Mouse (Mus musculus) heart, adult 8-10 months (tissue): ENCODE data around the gene Tspan5. TPM values are rescaled to one million over a fixed set of nuclear protein-coding genes. Genes with fewer than 3 reads are reported as not detected.

ENCODE experiments used
- DNase-seq: peaks from one replicate; pipeline ENCODE4 v3.0.0; 2022; ENCODE audit warnings: low spot score
- total RNA-seq, 4 experiments: library from RNA; stranded (reverse); gene quantifications; 2 replicates each; pipeline ENCODE4 v1.2.4; 2022

The Tspan5 gene
- total RNA-seq, 4 experiments from 2014 or later: 4.2 to 6.7 (median 5.1) TPM

DNA sequence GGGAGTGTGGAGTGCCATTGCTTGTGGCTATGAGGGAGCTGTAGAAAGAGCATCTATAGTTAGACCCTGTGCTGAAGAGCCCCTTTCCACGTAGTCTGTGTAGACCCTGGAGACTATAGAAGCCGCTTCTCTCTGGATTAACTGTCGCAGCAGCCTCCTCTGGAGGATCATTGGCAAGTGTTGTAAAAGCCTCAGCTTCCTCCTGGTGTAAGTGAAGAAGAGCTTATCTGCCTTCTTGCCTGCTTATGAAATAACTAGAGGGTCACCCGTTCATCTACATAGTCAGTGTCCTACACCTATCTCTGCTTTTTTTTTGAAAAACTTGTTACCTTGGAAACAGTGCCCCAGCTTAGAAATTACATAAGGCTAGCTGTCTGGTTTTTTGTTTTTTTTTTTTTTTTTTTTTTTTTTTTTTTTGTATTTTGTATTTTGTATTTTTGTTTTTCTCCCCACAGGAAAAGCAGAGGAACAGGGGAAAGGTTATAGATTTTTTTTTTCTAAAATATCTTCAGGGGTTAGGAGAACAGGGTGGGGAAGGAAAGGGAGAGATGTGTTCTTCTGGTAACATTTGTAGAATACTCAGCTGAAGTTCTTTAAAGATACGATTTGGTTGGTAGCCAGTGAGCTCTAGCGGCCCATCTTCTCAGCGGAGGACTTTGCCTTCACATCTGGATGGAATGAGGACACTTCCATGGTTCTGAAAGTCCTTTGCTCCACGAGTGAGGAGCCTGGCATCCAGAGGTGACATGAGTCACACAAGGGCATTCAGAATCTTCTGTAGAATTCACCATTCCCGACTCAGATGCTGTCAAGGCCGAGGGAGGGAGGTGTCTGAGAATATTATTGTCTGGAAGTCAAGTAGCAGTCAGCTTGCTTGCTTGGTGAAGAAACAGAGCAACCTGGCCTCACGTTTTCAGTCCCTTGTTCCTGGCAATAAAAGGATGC, 62.4 kb downstream of the Tspan5 start:
- no peak for DNase-seq

DNA sequence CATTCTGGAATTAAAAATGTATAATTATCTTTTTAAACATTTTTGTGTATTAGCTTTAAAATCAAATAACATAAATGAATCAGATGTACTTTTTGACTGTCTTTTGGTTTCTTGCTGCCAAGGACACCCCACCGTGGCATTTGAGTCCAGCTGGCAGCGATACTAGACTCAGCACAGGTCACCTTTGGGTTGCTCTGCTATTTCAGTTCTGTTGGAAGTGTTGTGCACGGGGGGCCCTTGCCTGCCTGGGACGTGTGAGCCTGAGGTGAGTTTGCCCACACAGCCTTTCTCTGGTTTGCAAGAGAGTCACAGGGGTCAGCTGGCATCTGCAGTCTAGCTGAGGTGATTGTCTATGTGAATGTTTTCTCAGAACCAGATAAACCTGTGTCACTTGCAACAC, 65.8 kb downstream of the Tspan5 start:
- no peak for DNase-seq

DNA sequence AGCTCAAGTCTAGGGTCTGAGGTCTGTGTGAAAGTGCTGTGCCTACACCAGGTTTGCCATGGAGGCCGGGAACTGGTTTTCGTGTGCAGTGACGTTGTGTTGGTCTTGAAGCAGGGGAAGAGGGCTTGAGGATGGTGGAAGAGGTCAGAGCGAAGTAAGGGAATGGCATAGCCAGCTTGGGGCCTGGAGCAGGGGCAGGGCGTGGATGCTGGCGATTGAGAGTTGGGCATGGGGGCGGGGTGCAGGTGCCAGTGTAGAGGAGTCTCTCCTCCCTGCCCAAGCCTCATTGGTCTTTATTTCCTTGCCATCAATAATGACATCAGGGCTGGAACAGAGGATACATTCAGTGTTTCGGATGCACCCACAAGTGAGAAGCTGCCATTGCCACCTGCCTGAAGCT, 67.5 kb downstream of the Tspan5 start:
- no peak for DNase-seq

DNA sequence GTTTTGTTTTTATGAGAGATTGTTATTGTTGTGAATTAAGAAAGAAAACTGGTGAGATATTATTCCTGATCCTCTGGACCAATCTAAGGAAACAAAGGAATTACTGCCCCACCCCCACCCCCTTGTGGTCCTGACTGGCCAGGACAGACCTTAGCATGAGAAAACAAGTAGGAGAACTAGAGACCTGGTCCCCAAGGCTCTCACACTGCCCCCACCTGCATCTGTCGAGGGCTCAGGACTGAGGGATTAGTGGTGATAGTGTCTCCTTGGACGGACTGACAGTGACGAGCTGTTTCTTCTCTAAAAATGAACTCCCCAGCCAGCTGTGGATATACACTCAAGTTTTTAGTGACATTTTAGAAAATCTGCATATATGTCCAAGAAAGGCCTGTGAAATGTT, 70.6 kb downstream of the Tspan5 start:
- no peak for DNase-seq

DNA sequence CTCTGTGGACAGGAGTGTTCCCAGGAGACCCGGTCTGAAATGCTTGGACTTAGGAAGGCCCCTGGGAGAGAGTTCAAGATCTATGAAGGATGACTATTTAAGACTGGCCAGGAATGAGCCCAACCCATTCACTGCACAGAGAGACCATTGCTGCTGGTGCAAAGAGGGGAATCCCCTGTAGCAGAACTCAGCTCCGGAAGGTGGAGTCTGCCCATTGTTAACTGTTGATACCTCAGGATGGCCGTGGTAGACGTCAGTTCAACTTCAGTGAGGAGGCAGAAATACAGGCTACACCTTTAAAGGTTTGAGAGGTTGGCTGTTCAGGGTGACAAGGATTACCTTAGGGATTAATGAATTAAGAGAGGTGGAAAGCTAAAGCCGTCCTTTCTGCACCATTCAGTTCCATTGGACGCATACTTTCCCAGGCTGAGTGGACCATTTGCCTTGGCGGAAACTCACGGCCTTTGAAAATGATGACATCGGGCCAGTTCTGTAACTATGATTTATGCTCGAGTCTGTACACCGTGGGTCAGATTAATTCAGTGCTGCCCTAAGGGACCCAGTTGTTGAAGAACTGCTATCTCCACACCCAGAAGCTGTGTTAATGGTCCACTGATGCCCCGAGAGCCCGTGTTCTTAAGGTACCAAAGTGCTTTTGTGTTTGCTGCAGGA, 71.3 kb downstream of the Tspan5 start:
- no peak for DNase-seq

DNA sequence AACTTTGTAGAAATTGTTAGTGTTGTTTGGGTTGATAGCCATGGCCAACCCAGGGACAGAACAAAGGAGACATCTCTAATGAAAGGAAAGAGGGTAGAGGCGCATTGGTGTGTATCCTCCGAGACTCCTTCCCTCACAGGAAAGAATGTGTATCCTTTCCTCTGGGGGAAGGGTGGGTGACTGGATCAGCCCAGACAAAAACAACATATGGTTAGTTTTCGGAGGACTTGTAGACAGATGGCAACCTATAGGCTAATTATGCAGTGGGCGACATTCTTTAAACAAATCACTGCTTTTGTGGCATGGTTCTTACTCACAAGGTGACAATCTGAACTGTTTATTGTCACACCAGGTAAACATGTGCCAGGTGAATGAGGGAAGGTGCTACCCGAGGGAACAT, 72.5 kb downstream of the Tspan5 start:
- no peak for DNase-seq

DNA sequence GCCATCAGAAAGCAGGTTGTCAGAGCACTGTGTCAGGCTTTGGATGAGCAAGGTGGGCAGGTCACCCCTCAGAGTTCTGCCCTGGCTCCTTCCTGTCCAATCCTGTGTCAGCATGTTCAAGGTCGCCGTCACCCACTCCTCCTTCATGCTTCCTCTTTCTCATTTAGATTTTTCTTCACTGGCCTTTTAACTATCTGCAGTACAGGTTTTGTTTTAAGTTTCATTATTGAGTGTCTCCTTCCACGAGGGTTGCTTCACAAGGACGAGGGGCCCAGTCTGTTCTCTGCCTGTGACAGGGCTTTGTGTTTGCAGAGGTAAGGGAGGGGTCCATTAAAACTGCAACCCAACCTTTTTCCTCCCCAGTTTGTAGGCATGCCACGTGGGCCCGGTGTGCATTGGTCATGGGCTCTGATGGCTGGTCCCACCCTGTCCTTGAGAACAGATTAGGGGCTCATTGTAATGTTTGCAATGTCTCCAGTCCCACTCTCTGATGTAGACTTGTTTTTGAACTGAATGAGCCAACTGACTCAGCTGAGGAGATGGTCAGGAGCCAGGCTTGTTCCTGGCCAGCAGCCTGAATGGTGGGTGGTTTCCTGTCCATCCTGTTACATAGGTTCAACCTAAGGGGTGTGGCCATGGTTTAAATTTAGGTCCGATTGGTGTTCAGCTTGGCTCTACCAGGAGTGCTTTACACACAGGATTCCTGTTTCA, 73.3 kb downstream of the Tspan5 start:
- DNase-seq: peak; percentile 62

DNA sequence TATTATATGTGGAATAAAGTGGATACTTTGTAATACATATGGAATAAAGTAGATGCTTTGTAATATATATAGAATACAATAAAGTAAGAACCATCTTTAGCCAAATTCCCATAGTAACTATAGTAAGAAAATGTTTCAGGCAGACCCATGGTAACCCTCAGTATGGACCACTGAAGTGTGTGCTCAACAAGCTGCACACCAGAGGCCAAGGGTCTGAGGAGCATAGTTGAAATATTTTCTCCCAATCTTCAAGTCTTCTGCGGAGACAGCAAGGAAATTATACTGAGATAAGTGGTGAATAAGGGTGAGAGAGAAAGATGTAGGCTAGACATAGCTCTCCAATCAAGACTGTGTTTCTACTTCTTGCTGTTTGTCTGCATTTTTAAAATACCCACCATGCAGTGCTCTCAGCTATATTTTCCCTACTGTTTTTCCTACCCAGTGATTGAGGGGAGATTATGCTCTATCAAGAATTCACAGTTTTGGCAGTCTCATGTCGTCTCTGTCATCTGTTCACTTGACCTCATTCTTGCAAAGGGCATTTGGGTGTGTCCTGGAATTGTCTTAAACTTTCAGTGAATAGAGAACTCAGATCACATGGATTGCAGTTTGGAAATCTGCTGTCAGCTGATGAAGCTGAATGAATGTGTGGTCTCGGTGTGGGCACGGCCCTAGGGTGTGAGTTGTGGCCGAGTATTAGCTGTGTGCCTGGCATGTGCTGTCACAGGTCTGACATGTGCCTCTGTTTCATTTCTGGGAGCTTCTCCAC, 75.1 kb downstream of the Tspan5 start:
- DNase-seq: no peak

DNA sequence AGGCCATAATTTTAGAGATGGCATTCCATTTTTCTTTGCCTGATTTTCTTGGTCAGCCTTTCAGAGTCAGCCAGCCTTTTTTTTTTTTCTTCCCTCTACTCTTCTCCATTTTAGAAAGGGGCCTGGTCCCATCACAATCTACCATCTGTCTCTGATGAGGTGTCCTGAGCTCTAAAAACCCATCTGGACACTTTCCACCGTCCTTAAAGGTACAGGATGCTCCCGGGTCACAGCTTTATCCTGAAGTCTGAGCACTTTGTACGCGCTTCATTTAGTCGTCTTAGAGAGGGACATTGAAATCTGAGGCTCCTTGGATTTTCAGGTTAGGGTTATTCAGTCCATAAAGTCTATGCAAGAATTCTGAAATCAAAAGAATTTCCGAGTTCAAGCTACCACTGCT, 77.9 kb downstream of the Tspan5 start:
- DNase-seq: no peak

DNA sequence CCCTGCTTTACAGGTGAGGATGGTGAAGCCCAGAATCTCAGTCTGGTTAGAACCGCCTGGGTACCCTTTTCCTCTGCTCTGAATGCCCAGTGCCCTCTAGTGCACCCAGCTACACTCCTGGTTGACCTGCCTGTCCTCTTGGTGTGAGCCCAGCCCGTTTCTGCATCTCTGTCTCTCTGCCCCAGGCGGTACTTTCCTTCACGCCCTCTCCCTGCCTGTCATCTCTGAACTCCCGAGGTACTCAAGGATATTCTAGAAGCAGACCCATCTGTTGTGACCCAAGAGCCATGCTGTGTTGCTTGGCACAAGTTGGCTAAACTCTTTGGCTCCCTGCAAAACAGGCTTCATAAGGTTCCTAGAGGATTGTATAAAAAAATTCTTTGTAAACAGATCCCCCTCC, 78.3 kb downstream of the Tspan5 start:
- DNase-seq: no peak

DNA sequence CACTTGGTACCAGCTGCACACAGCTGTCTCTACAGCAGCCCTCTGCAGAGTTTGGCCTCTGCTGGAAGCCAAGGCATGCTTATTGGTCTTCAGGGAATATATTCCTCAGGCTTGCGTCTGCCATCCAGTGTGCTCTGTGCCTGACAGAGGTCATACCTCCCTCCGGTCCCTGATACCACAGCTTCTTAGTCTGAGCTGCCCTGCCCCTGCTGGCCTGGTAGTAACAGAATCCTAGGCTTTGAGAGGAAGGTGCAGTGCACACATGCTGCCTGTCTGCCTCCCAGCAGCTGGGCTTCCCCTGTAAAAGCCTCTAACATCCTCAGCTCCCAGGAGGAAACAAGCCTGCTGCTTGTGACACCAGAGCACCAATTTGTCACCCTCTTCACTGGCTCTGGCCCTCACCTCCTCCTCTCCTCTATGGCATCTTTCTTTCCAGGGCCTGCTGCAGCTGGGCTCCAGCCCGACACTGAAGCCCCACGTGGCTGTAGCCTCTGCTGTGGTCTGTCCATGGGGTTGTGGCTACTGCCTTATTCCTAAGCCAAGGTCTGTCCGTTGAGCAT, 80.0 kb downstream of the Tspan5 start:
- DNase-seq: no peak

DNA sequence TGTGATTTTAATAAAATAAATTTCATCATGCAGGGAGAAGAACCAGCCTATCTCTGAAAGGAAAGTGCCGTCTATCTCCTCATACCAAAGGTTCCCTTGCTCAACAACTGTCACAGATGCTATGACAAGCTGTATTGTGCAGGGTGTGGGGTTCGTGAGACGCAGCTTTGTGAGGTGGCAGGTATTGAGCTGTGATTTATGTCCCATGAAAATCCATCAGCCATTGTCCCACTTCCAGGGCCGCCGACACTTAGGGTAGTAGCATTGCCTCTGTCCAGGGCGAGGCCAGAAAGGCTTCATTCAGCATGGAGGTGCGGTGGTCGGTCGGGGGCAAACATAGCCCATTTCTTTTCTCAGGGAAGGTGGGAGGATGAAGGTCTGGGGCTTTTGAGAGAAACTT, 81.9 kb downstream of the Tspan5 start:
- DNase-seq: no peak

DNA sequence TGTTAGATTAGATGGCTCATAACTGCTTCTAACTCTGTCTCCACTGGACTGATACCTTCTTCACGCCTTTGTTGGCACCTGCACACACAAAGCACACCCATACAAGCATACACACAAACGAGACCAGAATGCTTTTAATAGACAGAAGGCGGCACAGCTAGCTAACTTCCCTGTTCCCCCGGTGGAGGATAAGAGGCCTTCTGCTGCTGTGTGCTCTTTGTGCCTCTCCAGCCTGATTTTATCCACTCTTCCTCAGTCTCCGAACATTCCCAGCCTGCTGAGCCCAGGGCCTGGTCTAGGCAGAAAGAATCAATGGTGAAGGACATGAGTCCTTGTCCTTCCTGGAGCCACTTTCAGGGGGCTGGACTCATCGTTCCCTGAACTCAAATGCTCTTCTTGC, 83.3 kb downstream of the Tspan5 start:
- DNase-seq: no peak

DNA sequence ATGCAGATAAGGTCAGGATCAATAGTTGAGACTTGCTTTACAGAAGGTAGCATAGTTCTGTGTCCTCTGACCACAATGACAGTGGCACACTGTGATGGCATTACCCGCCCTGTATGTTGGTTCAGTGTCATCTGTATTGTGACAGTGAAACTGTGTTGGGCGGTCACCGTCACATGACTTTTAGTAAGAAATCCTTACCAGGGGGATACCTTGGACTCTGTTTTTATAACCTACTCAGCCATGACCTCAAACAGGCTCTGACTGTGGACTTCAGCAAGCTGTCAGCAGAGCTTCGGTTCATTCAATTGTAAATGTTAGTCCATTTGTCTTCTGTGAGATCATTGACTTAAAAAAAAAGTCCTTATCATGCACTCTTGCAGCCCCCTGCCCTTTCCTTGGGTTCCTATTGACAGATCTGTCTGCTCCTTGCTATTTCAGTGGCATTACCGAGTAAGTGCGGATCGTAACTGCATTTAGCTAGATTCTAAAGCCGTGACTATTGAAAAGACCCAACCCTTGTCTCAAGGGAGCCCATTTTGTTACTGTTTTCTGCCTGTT, 84.3 kb downstream of the Tspan5 start:
- no peak for DNase-seq

DNA sequence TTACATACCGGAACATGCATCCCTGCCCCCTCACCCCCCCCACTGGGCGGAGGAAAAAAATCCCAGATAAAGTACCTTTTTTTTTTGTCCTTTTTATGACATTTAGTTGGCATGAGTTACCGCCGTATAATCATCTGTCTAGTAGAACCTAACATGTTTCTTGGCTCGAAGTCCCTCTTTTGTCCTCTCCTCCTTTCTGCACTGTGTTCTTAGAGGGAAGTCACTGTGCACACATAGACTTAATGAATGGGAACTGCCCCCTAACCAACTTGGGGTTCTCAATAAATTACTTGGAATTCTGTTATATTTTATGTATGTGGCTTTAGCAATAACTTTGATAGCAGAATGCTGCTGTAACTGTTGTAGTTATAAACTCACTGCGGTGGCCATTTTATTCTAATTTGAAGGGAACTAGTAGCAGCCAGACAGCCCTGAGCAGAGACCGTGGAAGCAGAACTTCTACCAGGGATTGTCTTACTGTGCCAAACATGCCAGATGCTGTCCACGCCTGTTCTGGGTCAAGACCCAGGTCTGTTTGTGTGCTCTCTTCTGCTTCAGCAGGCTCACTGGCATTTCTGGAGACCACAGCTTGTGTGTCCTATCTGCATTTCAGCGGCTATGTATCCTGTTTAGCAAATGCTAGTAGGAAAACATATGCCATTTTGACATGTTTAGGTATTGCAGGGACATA, 91.0 kb downstream of the Tspan5 start:
- DNase-seq: no peak

DNA sequence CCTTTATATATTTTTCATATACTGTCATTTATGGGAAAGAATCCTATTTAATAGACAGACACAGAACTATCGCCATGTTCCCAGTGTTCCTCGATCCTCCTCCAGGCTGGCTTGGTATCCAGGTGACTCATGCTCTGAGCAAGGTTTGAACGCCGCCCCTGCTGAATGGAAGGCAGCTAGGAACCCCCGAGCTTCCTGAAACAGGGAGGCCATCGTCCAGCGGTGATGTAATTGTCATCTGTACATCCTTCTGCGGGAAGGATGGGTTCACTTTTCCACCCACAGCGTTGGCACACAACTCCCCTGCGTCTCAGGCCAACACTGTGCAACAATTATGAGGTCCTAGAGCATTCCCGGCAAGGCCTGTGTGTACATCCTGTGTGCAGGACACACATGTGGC, 92.2 kb downstream of the Tspan5 start:
- DNase-seq: no peak

DNA sequence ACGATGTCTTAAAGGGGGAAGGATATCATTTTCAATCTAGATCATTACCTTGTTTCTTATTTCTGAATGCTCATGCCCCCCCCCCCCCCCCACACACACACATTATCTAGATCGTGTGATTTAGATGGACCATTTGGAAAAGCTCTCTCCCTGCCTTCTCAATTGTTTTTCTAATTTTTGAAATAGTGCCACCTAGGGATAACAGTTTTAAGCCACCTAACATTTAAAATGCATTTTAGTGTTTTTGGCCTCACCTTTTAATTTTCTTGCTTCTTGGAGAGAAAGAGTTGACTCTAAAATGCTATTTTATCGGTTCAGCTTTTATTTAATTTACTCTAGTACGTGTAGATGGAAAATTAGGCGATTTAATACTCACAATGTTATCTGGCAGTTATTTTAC, 94.9 kb downstream of the Tspan5 start:
- no peak for DNase-seq

DNA sequence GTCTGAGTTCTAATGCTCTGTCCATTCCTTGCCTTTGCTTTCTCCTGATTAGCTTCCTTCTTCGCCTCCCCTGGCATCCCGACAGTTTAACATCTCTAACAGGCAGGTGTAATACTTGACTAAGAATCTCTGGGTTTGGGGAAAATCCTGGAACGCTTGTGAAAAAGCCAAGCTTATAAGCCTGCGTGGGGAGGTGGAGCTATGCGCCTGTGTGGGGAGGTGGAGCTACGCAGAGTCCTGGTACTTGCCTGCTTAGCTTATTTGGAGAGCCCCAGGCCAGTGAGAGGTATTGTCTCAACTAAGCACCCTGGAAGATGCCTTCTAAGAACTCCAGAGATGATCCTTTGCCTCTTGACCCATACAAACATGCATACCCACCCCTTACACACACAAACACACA, 95.7 kb downstream of the Tspan5 start:
- no peak for DNase-seq

DNA sequence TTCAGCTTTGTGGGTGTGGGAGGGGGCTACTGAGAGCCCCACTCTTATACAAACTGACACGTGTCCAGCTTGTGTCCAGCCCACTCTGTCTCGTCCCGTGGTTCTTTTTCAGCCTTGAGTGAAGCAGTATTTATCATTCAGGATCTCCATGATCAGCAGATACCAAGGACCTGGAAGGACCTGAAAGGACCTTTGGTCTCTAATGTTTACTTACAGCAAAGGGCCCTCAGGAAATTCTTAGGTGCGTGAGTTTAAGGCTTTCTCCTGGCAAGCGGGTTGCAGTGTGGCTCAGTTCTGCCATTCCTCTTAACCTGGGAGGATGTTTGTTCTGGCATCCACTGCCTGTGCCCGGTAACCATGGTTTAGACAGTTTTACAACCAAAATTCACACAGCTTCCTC, 97.7 kb downstream of the Tspan5 start:
- no peak for DNase-seq

DNA sequence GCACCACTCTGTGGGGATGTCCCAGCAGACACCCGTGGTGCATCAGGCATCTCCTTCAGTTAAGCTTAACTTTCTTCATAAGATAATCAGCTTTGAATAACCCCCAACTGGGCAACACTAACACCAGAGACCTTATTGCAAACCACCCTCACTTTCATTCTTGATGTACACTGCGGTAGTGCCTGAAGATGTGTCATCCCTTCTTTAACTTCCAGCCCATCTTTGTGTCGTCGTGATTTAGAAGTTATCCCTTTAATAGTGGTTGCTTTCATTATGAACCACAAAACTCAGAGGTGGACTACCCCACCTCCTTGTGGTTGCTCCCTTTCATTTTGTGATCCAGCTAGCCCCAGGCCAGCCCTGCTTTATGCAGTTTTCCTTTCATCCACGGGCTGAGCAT, 99.3 kb downstream of the Tspan5 start:
- no peak for DNase-seq

DNA sequence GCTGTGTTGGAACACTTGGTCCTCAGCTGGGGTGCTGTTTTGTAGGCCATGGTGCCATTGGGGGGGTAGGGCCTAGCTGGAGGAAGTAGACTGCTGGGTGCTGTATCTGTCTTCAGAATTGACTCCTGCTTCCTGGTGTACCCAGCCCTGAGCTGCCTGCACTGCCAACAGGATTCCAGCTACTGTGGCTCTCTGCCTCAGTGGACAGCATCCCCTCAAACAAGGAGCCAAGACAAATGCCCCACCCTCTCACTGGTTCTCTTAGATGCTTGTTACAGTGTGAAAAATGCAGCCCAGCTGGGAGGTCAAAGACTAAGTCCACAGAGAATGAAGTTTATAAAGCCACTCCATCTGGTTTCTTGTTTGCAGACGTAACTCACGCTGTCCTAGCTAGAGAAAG, 101.2 kb downstream of the Tspan5 start:
- no peak for DNase-seq
